Mouse (Mus musculus): ENCODE data around the gene Bmp15. TPM values are rescaled to one million over a fixed set of nuclear protein-coding genes. Genes with fewer than 3 reads are reported as not detected.

Gene Bmp15
- polyA plus RNA-seq, 1 experiment from 2014 or later = 0.24 TPM

DNA sequence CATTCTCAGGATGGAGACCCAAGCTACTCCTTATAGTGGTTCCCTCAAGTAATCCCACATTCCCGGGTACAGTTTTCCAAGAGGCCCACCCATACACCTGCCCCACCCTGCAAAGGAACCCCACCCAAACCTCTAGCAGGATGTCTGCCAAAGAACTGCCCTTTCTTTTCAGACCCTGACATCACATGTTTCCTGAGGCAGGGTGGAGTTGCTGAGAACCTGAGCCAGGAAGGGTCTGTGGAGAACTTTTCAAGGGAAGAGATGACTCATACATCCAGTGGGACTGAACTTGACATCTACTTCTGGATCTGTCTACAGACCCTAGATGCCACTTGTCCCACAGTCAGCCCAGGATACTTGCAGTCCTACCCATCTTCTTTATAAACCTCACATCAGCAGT lies 2.8 kb downstream of the Bmp15 start:
- Histone ChIP-seq H3K9ac (ENCODE audit: low read depth, low read length) (no peak overlapping the region), H3K4me3 (replicated peaks; ENCODE audit: low read depth, low read length) (no peak overlapping the region), H3K4me2 (ENCODE audit: low read length) (no peak overlapping the region), H3K27me3 (ENCODE audit: insufficient read depth, low read length) (no peaks in the 10 kb centered on the region), H3K9me3 (replicated peaks; ENCODE audit: low read length) (no peaks in the 10 kb centered on the region), H3K36me3 (ENCODE audit: insufficient read depth, low read length) (no peaks in the 10 kb centered on the region), H3K4me1 (replicated peaks; ENCODE audit: insufficient read depth, low read length) (no peaks in the 10 kb centered on the region), H3K27ac (no peak overlapping the region)
- ATAC-seq (replicated peaks; ENCODE audit: low FRiP score, low read depth) (no peak), DNase-seq (ENCODE audit: low spot score) (no peak)
- TF ChIP-seq CTCF (IDR thresholded peaks at IDR 0.05; ENCODE audit: low read depth) = no peak
- 62% methylated on average over 1 of the region's 1 CpGs for WGBS

Other genes with a start within 250 kb of the Bmp15 start
- not detected in 2 replicates for gene AU022751, start 237.3 kb downstream of the Bmp15 start, polyA plus RNA-seq (2015; fragmentation: Nextera tagmentation; extraction: Ambion mirVana)
- gene Nudt10, start 147.7 kb downstream of the Bmp15 start, polyA plus RNA-seq (2015; fragmentation: Nextera tagmentation; extraction: Ambion mirVana) = 7.6 and 8.5 TPM in 2 replicates
- gene Shroom4, start 79.1 kb upstream of the Bmp15 start, polyA plus RNA-seq (2015; fragmentation: Nextera tagmentation; extraction: Ambion mirVana) = 6.4 and 7.3 TPM in 2 replicates

Data from kidney, postnatal 0 days (tissue).